Mouse (Mus musculus): ENCODE measurements around the gene Celsr3.

DNA sequence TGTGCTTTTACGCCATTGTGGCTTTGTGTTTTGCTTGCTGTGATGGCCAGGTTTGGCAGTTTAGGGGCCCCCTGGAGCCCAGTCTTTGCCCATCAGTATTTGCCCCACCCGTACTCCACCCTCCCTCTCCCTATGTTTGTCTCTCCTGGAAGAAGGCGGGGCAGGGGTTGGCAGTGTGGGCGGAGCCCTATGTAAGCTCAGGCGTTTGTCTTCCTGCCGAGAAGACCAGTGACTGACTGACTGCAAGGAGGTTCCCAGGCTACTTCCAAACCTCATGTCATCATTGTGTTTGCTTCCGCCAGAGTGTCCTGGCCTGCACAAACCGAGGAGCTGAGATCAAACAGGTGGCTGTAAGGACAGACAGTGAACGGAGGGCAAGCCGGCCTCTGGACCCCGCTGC lies 30.4 kb upstream of the Celsr3 start:
- TF ChIP-seq POLR2A (IDR thresholded peaks at IDR 0.05; ENCODE audit: borderline replicate concordance, insufficient read depth, low read length) (no peak), CTCF (IDR thresholded peaks at IDR 0.05; ENCODE audit: borderline replicate concordance, insufficient read depth, low read depth, low read length) (no peak)

All from cerebellum, adult 2 months (tissue).